Mouse (Mus musculus): Measurements from ENCODE around the gene Sell. TPM values are rescaled to one million over a fixed set of nuclear protein-coding genes. Genes with fewer than 3 reads are reported as not detected.

Gene Sell
- total RNA-seq, 2 experiments from 2014 or later: 0.16 TPM; not detected in 1

GRCm38 (mm10) chr1:164074606-164075140, 12.9 kb downstream of the Sell start:
- no peak for DNase-seq (ENCODE audit: low spot score in 2 of 2)

- no peak for DNase-seq (ENCODE audit: low spot score in 2 of 2)
Observed at GRCm38 (mm10) chr1:164075416-164075815, 13.6 kb downstream of the Sell start.

GRCm38 (mm10) chr1:164076441-164076840, 14.7 kb downstream of the Sell start:
- DNase-seq (ENCODE audit: low spot score in 2 of 2): no peak

GRCm38 (mm10) chr1:164077031-164077430, 15.2 kb downstream of the Sell start:
- no peak for DNase-seq (ENCODE audit: low spot score in 2 of 2)

GRCm38 (mm10) chr1:164078323-164078741, 16.6 kb downstream of the Sell start:
- DNase-seq (ENCODE audit: low spot score in 2 of 2): no peak

- DNase-seq (ENCODE audit: low spot score in 2 of 2): no peak
Observed at GRCm38 (mm10) chr1:164079091-164079490, 17.3 kb downstream of the Sell start.

- no peak for DNase-seq (ENCODE audit: low spot score in 2 of 2)
Observed at GRCm38 (mm10) chr1:164083046-164083445, 21.3 kb downstream of the Sell start.

GRCm38 (mm10) chr1:164086797-164087196, 25.0 kb downstream of the Sell start:
- DNase-seq (ENCODE audit: low spot score in 2 of 2): no peak

- DNase-seq (ENCODE audit: low spot score in 2 of 2): no peak
Observed at GRCm38 (mm10) chr1:164087872-164088271, 26.1 kb downstream of the Sell start.

- DNase-seq (ENCODE audit: low spot score in 2 of 2): no peak
Observed at GRCm38 (mm10) chr1:164096780-164097179, 35.0 kb downstream of the Sell start.

- DNase-seq (ENCODE audit: low spot score in 2 of 2): no peak
Observed at GRCm38 (mm10) chr1:164097911-164098310, 36.1 kb downstream of the Sell start.

- DNase-seq (ENCODE audit: low spot score in 2 of 2): peak; percentile 8 to 15
Observed at GRCm38 (mm10) chr1:164098372-164098771, 36.6 kb downstream of the Sell start.

- DNase-seq (ENCODE audit: low spot score in 2 of 2): no peak
Observed at GRCm38 (mm10) chr1:164109763-164110162, 48.0 kb downstream of the Sell start.

GRCm38 (mm10) chr1:164110591-164111329, 49.0 kb downstream of the Sell start:
- no peak for DNase-seq (ENCODE audit: low spot score in 2 of 2)

- no peak for DNase-seq (ENCODE audit: low spot score in 2 of 2)
Observed at GRCm38 (mm10) chr1:164114280-164114679, 52.5 kb downstream of the Sell start.

- no peak for DNase-seq (ENCODE audit: low spot score in 2 of 2)
Observed at GRCm38 (mm10) chr1:164114947-164115493, 53.2 kb downstream of the Sell start, which contains the start of gene Selp. TSS of gene Selp (plus strand) at chr1:164115264.

- no peak for DNase-seq (ENCODE audit: low spot score in 2 of 2)
Observed at GRCm38 (mm10) chr1:164115647-164116046, 53.9 kb downstream of the Sell start.

- DNase-seq (ENCODE audit: low spot score in 2 of 2): no peak
Observed at GRCm38 (mm10) chr1:164117869-164118268, 56.1 kb downstream of the Sell start.

- DNase-seq (ENCODE audit: low spot score in 2 of 2): no peak
Observed at GRCm38 (mm10) chr1:164119892-164120776, 58.4 kb downstream of the Sell start.

- no peak for DNase-seq (ENCODE audit: low spot score in 2 of 2)
Observed at GRCm38 (mm10) chr1:164120777-164121158, 59.0 kb downstream of the Sell start.

GRCm38 (mm10) chr1:164123836-164124235, 62.1 kb downstream of the Sell start:
- DNase-seq (ENCODE audit: low spot score in 2 of 2): no peak

GRCm38 (mm10) chr1:164130013-164130412, 68.2 kb downstream of the Sell start:
- DNase-seq (ENCODE audit: low spot score in 2 of 2): no peak

Measured in layer of hippocampus, postnatal 10 days (tissue).